ENCODE assay signal across 27 mouse cellular contexts in genomic region chr4:16455551-16455950, GRCm38 (mm10).
DNase-seq lines count a peak whose midpoint lies in the region; ATAC-seq lines count a peak whose summit lies in the region.
"Had no signal": no experiment of that assay in that cellular context is flagged by ENCODE, and none has a peak within 500 bp of the region (broad histone marks: within the 10 kb centered on the region; RNA-seq: fewer than 3 reads in every experiment).

No protein-coding gene starts in this region.

- no peak overlapping the region for H3K27ac ChIP-seq in heart, embryonic 12.5 days (ENCODE audit: poor library complexity, severe bottlenecking)
- H3K27ac ChIP-seq: embryonic facial prominence, embryonic 13.5 days; embryonic facial prominence, embryonic 15.5 days; forebrain, embryonic 10.5 days; forebrain, embryonic 12.5 days had no signal

- H3K4me2 ChIP-seq in heart, embryonic 12.5 days, result no peak overlapping the region
- H3K4me2 ChIP-seq: embryonic facial prominence, embryonic 13.5 days; embryonic facial prominence, embryonic 15.5 days; forebrain, embryonic 12.5 days had no signal

- intact Hi-C loops in gastrocnemius, postnatal 36 days (cut with DNase I), result no loop called here

- H3K27me3 ChIP-seq in heart, embryonic 12.5 days (replicated peaks), result no peaks in the 10 kb centered on the region
- H3K27me3 ChIP-seq: CH12.LX; embryonic facial prominence, embryonic 13.5 days; embryonic facial prominence, embryonic 15.5 days; forebrain, embryonic 12.5 days; Patski had no signal

- DNase-seq in heart, adult 11 months, result peak; percentile 31
- DNase-seq in R1 (ENCODE audit: low read depth, low spot score), result peak; percentile 67
- DNase-seq in ovary, postnatal 10 days (ENCODE audit: low spot score), result no peak
- no peak for DNase-seq in gastrocnemius, postnatal 36 days
- DNase-seq: adrenal gland, adult 8-10 months; adrenal gland, postnatal 14 days; adrenal gland, postnatal 36 days; B cell, adult 2 months; cerebellum, adult 18-20 months; cerebellum, adult 8-10 months; cerebellum, adult 9-11 months; cerebellum, postnatal 14 days; cerebellum, postnatal 36 days; embryo, embryonic 11 days had no signal

- ATAC-seq in heart, embryonic 12.5 days (ENCODE audit: insufficient number of reproducible peaks, low FRiP score), result no peak
- ATAC-seq: activated CD4-positive, CD25-positive, alpha-beta regulatory T cell, adult 4 months; CD4-positive, CD25-positive, alpha-beta regulatory T cell, adult 4 months; forebrain, embryonic 14.5 days; forebrain, embryonic 16.5 days; Patski had no signal

- no peak overlapping the region for H3K9ac ChIP-seq in heart, embryonic 12.5 days
- H3K9ac ChIP-seq: embryonic facial prominence, embryonic 13.5 days; embryonic facial prominence, embryonic 15.5 days; forebrain, embryonic 12.5 days had no signal

- no peaks in the 10 kb centered on the region for H3K36me3 ChIP-seq in heart, embryonic 12.5 days
- H3K36me3 ChIP-seq: embryonic facial prominence, embryonic 13.5 days; embryonic facial prominence, embryonic 15.5 days; forebrain, embryonic 10.5 days; forebrain, embryonic 12.5 days; G1E had no signal

- H3K4me1 ChIP-seq in heart, embryonic 12.5 days (replicated peaks), result no peaks in the 10 kb centered on the region
- H3K4me1 ChIP-seq: embryonic facial prominence, embryonic 13.5 days; embryonic facial prominence, embryonic 15.5 days; forebrain, embryonic 10.5 days; forebrain, embryonic 12.5 days had no signal

- H3K9me3 ChIP-seq in heart, embryonic 12.5 days (replicated peaks), result no peaks in the 10 kb centered on the region
- H3K9me3 ChIP-seq: embryonic facial prominence, embryonic 13.5 days; embryonic facial prominence, embryonic 15.5 days; forebrain, embryonic 10.5 days; forebrain, embryonic 12.5 days; G1E had no signal

- no peak overlapping the region for H3K4me3 ChIP-seq in heart, embryonic 12.5 days
- H3K4me3 ChIP-seq: embryonic facial prominence, embryonic 13.5 days; embryonic facial prominence, embryonic 15.5 days; erythroblast, embryonic 14.5 days; forebrain, embryonic 10.5 days; forebrain, embryonic 12.5 days had no signal

Comparison
In these comparisons a context has a peak if more than half of its experiments do, and no peak if none do; other contexts are left out.
1. DNase-seq: peak in heart, adult 11 months (single experiment) and R1 (single experiment); none in ovary, postnatal 10 days (single experiment) and gastrocnemius, postnatal 36 days (0 of 2).